Mouse (Mus musculus) B cell, adult 2 months (primary cell): ENCODE results near the gene Chst11.

Source experiments
- DNase-seq, 2 experiments: peaks; one replicate each; pipeline ENCODE4 v3.0.0; 2022

The Chst11 gene

DNA sequence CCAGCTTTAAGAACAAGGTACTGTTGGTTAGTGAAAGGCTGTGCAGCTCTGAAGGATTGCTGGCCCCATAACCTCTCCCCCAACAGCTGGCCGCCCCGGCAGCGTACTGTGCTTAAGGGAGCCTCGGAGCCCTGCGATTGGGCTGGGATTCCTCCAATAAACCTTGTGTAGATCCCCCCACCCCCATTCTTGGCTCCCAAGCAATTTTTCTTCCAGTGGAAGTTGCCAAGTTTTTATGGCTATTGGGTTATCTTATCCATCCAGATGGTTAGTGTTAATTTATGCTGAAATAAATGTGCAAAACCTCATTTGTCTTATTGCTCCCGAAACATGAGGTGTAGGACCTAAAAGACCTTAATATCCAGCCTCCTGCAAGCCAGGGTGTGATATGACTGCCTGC lies 166.1 kb downstream of the Chst11 start:
- no peak for DNase-seq

DNA sequence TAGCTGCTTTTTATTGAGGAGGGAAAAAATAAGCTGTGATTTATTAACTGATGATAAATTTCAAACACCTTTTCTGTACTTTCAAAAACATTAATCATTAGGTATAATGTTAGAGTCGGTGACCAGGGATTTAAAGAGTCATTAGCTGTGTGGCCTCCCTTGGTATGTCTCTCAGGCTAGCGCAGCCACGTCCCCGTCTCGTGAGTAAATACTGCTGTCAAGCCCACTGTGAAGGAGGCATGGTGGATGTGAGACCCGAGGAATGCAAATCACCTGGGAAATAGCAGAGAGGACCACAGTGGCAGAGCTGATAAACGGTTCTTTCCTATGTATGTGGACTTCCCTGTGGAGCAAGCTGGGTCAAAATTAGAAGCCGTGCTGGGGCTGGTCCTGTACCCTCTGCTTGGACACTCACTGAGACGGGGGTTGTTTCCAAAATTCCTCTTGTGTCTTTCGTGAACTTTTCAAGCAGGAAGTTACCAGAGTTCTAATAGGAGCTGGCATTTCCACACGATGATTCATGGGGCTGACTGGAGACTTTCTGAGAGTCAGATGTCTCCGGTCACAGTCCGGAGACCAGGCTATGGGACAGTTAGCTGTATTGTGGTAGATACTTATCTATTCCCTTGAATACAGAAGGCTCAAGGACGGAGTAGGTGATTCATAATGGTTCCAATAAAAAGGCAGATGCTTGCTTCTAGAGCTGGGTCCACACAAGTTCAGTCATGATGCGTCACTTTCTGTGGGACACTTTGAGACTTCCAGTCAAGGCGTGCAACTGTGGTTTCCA lies 166.8 kb downstream of the Chst11 start:
- DNase-seq = no peak

DNA sequence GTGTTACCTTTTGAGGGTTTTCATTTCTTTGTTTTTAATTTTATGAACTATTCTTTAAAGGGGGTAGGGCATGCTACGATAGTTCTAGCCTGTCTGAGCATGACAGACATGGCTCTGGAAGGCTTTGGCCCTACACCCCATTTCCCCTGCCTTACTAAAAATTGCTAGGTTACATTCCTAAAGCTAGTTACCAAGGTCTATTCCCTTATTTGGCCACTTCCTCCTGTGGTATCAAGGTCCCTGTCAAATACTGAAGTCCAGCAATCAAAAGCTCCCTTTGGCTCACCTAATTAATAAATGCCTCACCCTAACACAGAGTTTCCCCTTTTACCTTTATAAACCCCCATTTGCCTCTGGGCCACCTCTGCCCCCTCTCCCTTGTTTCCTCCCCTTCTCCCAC lies 167.4 kb downstream of the Chst11 start:
- no peak for DNase-seq

DNA sequence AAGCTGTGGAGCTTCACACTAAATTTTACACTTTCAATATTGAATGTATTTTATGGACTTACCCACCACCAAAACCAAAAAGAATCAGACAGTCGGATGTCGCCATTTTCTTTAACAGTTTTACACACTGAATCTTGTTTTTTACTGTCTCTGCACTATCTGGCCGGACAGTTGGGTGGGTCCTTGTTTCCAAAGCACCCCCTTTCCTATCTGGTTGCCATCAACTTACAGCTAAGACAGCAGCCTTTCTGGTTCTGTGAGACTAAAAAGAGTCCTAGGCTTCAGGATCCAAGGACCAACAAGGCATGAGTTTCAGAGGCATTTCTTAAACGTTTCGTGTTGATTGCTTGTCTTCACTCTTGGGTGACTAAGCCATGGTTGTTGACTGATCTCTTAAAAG lies 168.1 kb downstream of the Chst11 start:
- no peak for DNase-seq

DNA sequence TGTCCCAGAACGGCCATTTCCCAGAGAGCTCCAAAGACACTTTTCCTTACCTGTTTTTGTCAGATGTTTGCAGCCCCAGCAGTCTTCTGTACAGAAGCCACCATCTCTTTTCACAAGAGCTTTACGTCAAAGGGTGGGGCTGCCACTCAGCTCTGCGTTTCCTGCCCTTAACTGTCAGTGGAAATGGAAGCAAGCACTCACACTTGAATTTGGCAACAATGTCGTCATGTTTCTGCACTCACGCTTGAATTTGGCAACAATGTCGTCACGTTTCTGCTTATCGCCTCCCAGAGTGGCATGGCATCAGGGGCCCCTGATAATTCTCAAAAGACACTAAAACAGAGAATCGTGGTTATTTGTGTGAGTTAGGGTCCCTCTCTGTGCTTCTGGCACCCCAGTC lies 168.6 kb downstream of the Chst11 start:
- no peak for DNase-seq

DNA sequence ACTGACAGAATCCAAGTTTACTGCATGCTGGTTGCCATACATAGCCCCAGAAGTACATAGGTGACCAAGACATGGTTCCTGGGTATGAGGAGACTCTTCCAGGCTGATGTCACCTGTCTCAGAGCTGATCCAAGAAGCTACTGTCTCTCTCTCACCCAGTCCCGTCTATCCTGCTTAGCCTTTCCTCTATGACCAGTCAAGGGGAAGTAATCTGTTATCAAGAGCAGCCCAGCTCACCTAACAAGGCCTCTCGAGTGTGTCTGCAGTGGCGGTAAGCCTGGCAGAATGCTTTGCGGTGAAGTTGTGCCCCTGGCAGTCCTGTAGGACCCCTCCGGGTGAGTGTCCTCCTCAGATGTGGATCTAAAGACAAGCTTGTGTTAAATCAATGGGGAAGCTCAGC lies 172.0 kb downstream of the Chst11 start:
- DNase-seq = no peak

DNA sequence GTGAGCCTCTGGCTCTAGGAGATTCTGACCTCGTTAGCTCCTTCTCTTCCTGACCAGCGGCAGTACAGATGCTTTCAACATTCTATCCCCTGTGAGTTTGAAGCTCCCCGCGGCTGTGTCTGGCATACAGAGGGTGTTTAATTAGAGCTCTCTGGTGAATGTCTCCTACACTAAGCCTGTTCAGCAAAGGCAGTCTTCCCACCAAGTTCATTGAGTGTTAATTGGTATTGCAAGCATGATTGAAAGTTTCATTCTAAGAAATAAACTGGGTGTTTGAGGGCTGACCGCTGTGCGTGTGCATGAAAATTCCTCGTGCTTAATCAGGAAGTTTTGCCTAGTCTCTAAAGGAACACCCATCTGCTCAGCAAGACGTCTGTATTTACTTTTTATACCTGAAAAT lies 173.0 kb downstream of the Chst11 start:
- no peak for DNase-seq

DNA sequence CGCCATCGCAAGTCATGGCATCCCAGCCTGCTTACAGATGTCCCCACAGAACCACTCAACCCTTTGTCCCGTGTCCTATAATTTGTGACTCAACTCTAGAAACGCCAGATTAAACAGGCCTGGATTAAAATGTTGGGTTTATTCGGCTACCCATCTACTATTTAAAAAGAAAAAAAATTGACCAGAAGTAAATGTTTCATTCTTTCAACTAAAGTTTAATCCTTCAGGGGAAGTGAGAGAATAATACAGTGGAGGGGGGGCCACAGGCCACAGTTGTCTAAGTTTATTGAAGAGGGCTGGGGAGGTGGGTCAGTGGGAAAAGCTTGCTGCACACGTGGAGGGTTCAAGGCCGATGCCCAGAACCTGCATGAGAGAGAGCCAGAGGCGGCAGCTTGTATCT lies 173.9 kb downstream of the Chst11 start:
- no peak for DNase-seq

DNA sequence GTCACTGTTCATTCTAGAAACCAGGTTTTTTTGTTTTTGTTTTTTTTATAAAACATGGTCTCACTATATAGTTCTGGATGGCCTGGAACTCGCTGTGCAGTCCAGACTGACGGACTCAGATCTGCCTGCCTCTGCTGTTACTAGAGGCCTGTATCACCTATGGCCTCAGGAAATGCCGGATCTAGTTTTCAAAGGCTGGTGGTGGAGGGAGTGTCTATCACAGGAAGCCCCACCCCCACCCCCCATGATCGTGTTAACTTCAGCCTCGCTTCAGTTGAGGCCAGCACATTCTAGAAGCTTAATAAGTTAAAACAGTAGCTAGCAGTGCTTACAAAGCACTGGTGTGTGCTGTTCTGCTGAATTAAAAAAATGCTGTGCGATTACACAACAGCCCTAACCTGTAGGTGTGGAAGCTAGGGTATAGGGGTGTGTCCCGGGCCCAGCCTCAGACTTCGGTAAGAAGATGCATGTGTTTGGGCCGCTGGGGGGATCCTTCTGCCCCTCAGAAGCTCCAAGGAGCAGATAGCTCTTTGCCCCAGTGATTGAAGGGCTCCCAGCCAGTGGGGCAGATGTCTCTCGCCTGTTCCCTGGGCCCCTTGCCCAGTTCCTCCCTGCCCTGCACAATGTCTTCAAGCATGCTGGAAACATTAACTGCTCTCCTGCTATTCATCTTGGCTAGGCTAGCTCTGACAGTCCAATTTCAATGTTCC lies 176.5 kb downstream of the Chst11 start:
- DNase-seq = no peak

DNA sequence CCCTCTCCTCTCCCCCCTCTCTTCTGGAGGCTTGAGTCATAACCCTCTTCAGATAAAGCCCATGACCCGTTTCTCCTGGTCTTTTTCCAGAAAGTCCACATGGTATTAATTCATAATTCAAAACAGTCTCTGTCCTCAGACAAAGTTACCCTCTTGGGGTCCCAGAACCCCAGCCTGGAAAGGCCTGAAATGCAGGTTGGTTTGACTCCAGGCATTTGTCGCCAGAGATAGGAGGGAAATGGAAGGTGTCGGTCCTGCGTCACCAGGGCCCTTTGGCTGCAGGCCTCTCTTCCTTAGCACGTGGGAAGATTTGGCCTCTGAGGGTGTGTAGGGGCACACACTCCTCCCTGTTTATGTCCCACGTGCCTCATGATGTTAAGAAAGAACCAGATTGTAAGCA lies 178.6 kb downstream of the Chst11 start:
- DNase-seq = no peak

DNA sequence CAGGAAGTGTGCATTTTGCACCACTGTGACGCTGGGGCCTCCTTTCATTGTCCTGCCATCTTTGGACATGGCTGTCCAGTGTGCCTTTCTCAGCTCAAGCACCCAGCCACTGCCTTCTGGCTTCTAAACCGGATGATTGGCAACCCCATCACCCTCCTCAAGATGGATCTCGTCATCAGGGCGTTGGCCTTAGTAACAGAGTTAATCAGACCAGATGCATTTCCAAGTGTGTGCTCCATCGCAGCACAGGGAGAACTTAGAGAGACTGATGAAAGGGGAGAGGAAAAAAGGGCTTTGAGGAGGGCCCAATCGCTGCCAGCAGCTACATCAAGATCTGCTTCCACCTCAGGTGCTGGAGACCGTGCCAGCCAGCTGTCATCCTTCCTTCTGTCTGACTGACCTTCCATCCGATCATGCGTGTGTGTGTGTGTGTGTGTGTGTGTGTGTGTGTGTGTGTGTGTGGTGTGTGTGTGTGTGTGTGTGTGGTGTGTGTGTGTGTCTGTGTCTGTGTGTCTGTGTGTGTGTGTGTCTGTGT lies 179.7 kb downstream of the Chst11 start:
- DNase-seq = no peak

DNA sequence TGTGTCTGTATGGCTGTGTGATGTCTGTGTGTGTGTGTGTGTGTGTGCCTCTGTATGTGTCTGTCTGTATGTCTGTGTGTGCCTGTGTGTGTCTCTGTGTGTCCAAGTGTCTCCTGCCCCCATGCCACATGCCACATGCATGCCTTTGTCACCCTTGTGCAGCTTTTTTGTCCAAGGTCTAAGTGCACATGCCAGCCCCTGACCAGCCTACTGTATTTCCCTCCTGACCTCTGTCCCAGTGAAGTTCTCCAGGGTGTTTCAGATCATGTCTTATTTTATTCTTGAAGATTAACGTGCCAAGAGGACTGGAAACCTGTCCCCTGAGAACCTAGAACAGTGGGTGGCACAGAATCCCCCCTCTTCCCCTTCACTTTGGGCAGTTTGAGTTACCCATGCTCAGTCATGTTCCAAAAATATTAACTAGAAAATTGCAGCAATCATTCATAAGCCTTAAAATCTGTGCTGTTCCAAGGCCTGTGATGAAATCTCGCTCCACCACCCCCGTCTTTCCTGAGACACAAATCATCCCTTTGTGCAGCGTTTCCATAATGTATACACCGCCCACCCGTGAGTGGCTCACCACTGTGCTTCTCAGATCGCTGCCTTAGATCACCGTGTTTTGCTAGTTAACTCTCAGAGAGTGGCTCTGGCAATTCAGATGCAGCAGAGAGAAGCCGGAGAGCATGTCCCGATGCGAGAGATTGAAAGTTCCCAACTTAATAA lies 180.4 kb downstream of the Chst11 start:
- no peak for DNase-seq

DNA sequence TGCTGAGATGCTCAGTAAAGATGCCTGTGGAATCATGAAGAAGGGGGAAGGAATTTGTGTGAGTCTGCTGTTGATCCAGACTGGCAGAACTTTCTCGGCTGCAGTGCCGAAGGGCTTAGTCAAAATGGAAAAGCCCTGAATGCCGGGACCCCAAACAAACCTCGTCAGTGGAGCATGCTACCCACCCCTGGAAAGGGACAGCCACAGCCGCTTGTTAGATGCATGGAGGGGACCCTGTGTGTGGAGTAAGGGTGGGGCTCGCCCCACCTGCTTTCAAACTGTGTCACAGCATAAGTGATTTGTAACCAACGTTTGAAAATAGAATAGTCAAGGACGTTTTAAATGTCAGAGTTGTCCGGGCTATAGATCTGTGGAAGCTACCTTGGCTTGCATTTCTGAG lies 181.0 kb downstream of the Chst11 start:
- no peak for DNase-seq

DNA sequence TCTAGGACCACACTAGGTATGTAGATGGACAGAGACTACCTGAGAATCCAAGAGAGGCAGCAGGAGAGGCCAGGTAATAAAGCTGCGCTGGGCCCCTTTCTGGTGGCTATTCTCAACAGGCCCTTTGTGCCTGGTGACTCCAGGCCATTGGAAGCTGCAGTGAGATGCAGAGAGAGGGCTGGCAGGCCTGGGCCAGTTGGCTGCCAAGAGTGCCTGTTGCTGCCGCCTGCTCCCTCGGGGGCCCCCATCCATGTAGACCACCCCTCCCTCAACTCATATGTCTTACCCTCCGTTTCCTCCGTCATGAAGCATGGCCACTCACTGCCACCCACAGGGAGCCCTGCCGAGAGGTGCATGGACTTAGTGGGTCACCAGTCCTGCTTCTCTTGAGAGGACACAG lies 182.2 kb downstream of the Chst11 start:
- no peak for DNase-seq

DNA sequence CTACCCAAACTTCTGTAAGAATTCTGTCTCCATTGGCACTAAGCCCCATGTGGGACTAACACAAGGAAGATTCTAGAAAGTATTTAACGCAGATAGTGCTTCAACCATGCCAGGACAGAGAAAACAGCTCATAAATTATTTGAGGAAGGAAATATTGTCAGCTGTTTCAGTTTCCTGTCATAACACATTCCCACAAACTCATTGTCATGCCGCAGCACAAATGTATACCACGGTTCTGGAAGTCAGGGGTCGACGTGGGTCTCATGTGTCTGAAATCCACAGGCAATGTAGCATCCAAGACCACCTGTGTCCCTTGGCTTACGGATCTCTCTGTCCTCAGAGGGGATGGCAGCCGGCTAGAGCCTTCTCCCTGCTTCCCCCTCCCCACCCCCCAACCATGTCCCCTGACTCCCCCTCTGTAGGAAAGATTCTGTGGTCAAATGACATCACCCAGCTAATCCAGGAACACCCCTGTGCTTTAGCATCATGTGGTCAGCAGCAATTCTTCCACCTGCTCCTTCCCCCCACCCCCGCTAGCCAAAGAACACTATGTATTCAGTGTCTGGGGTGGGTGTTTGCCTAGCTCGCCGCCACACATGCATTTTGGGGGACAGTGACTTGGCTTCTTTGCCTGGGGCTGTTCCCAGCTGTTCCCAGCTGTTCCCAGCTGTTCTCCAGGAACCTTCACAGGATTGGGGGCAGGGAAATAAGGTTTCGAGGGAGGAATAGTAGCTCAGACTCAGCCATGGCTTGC lies 183.2 kb downstream of the Chst11 start:
- no peak for DNase-seq

DNA sequence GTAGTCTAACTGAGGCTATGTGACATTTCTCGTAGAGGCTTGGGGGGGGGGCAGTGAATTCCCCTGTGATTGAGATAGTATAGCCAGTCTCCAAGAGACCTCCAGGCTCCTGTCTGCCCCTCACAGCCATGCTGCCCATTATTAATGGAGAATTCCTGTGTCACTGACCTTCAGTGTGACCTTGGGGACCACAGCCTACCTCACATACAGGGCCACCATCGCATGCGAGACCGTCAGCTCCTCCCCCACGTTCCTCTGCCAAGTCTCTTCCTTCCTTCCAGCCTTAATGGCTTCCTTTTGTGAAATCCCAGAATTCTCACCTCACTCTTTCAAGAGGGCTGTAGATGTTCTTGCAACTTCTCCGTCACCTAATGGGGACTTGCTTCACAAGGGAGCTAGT lies 184.3 kb downstream of the Chst11 start:
- DNase-seq = no peak

DNA sequence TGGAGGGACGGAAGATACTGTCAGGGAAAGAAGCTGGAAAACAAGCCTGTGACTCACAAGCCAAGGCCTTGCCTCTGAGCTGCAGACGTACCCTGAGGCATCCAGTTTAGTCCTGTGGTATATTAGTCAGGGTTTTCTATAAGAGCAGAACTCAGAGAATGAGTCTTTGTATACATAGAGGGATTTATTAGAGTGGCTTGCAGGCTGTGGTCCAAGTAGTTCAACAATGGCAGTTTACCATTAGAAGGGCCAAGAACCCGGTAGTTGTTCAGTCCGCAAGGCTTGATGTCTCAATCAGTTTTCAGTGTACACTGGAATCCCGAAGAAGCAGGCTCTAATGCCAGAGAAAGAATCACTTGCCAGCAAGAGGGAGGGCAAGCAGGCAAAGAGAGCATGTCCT lies 192.9 kb downstream of the Chst11 start:
- DNase-seq = no peak

DNA sequence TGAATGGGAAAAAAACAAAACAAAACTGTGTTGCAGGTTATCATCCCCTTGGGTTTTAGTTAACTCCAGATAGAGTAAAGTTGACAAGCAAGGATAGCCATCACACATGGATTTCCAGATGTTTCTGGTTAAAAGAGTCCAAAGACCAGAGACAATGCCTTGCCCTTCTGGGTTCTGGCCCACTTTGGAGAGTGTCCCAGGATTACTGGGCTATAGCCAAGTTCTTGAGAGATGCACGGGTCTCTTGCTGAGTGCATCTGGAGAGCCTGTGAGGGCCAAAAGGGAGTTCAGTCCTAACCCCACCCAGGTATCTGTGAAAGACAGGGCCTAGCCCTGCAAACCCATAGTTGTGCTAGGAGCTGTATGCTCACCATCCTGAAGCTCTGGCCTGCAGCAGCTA lies 193.4 kb downstream of the Chst11 start:
- DNase-seq = no peak

DNA sequence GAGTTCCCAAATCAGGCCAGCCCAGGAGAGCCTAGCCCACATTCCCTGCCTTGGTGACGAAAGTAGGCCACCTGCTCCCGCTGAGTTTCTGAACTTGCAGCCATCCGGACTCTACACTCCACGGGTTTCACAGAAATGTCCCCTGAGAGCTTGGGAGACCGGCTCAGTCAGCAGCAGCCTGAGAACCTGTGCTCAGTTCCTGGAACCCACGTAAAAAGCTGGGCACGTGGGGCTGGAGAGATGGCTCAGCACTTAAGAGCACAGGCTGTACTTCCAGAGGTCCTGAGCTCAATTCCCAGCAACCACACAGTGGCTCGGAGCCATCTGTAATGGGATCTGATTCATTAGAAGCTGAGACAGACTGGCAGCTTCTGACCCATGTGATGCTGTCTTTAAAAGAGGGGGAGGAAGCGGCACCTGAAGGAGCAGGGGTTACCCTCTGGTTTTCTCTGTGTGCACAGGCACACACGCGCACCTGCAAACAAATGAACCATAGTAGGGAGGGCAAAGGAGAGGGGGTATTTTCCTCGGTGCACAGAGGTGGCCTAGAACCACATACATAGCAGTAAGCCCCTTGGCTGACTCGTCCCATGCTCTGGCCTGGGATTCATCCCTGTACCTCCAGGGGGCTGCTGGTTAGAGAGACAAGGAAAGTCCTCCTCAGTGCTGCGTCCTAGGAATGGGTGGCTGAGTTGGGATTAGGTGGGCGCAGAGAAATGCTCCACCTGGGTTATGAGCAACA lies 196.7 kb downstream of the Chst11 start:
- DNase-seq = no peak

DNA sequence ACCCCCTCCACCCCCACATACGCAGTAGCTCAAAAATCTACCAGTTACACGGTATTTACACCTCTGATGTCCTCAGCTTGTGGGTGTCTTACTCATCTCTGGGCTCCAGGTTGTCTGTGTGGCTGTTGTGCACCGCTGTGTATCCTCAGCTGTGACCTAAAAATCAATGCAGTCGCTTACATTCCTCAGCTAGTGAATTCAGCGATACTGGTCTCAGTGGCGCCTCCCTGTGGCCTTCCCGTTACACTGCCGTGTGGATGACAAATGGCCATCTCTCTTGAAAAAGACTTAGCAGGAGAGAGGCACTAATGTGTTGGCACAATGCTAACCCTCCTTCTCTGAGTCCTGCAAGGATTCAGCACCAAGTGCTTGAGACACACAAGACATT lies 197.3 kb downstream of the Chst11 start:
- DNase-seq = peak; percentile 79 to 80

DNA sequence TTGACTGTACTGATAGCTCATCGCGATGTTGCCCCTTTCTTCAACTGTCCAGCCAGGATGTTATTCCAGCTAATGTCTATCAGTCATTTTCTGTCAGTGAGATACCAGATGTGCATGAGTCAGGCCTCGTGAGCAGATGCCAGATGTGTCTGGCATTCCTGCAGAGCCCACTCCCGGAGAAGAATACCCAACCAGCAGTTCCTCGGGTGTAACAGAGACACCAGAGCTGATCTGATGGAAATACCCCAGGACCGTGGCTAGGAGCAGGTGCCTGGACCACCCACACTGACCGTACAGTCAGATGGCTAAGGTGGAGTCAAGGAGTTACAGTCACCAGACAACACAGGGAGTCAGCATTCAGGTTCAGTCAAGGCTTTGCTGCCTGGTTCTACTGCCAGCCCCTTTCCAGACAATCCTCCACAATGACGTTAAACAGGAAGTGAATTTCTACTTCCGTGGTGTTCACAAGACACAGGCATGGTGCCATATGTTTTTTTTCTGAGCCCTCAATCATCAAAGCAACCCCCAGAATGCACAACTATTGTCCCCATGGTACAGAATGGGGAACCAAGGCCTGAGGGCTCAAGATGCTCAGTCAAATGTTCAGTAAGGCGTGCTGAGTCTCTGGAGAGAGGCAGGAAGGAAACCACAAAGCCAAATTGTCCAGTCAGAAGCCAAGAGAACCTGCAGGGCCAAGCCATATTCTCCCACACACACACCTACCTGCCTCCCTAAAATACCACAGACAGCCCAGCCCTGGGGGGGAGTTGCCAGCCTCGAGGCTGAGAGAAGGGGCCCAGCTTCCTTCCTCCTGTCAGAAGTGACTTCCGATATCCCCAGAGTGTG lies 198.6 kb downstream of the Chst11 start:
- peak; percentile 31 to 34 for DNase-seq
